ENCODE assay signal across 34 mouse cellular contexts in the genomic region with DNA sequence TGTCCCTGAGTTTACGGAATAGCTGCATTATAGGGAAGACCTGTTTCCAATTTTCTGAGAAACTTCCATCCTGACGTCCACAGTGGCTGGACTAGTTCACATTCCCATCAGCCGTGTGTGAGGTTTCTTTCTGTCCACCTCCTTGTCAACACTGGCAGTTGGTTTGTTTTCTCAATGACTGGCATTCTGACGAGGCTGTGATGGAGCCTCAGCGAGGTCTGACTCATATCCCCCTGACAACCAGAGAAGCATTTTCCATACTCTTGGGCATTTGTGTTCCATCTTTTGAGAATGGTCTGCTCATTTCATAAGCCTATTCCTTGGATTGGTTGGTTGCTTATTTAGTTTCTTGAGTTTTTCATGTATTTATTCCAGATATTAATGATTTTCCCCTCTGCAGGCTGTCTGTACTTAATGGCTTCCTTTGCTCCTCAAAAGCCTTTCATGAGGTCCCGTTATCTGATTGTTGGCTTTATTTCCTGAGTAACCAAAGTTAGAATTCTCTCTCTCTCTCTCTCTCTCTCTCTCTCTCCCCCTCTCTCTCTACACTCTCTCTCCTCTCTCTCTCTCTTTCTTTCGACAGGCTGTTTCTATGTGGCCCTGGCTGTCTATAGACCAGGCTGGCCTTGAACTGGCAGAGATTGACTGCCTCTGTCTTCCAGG. TPM values are rescaled to one million over a fixed set of nuclear protein-coding genes. Genes with fewer than 3 reads are reported as not detected.
DNase-seq lines count a peak whose midpoint lies in the region; ATAC-seq and TF ChIP-seq lines count a peak whose summit lies in the region.
"Had no signal": no experiment of that assay in that cellular context is flagged by ENCODE, and none has a peak within 500 bp of the region (broad histone marks: within the 10 kb centered on the region; RNA-seq: fewer than 3 reads in every experiment).

No protein-coding gene starts in this region.

- no peak for TF ChIP-seq CTCF in C2C12 (IDR thresholded peaks at IDR 0.05; ENCODE audit: control insufficient read depth, insufficient read depth, insufficient read length)
- no peak for TF ChIP-seq CTCF in stomach, postnatal 0 days (IDR thresholded peaks at IDR 0.05; ENCODE audit: low read depth)

- no peaks in the 10 kb centered on the region for H3K27me3 ChIP-seq in heart, embryonic 13.5 days (replicated peaks)
- no peaks in the 10 kb centered on the region for H3K27me3 ChIP-seq in C2C12 (ENCODE audit: control insufficient read depth, insufficient read depth, insufficient read length)
- H3K27me3 ChIP-seq in stomach, postnatal 0 days (ENCODE audit: control insufficient read depth, insufficient read depth, low read length): no peaks in the 10 kb centered on the region
- H3K27me3 ChIP-seq in forebrain, embryonic 11.5 days (ENCODE audit: control insufficient read depth, insufficient read depth, low read length): no peaks in the 10 kb centered on the region
- H3K27me3 ChIP-seq: embryonic facial prominence, embryonic 13.5 days; forebrain, embryonic 13.5 days; heart, embryonic 15.5 days; hindbrain, embryonic 12.5 days; intestine, embryonic 15.5 days; limb, embryonic 12.5 days; liver, embryonic 15.5 days; midbrain, embryonic 13.5 days had no signal

- no peaks in the 10 kb centered on the region for H3K79me3 ChIP-seq in C2C12 (ENCODE audit: low read depth)

- no peaks in the 10 kb centered on the region for H3K79me2 ChIP-seq in C2C12 (ENCODE audit: control insufficient read depth, insufficient read depth)

- no peak overlapping the region for H3K4me3 ChIP-seq in heart, embryonic 13.5 days
- no peak overlapping the region for H3K4me3 ChIP-seq in C2C12 (ENCODE audit: insufficient read depth, poor library complexity, severe bottlenecking)
- no peak overlapping the region for H3K4me3 ChIP-seq in stomach, postnatal 0 days (ENCODE audit: low read depth, low read length)
- H3K4me3 ChIP-seq in forebrain, embryonic 11.5 days (ENCODE audit: low read depth, low read length): no peak overlapping the region
- H3K4me3 ChIP-seq: embryonic facial prominence, embryonic 13.5 days; erythroblast, embryonic 14.5 days; forebrain, embryonic 13.5 days; heart, embryonic 15.5 days; hindbrain, embryonic 12.5 days; intestine, embryonic 15.5 days; layer of hippocampus, adult 2 months; left cerebral cortex, adult 2 months; limb, embryonic 12.5 days; liver, embryonic 15.5 days; midbrain, embryonic 13.5 days had no signal

- 0 out of 2 replicates have a peak overlapping the region, but pooled peaks have one; percentile 3 for H3K27ac ChIP-seq in heart, embryonic 13.5 days (replicated peaks)
- no peak overlapping the region for H3K27ac ChIP-seq in stomach, postnatal 0 days (replicated peaks)
- H3K27ac ChIP-seq in forebrain, embryonic 11.5 days (ENCODE audit: low read depth, low read length): no peak overlapping the region
- H3K27ac ChIP-seq: embryonic facial prominence, embryonic 13.5 days; forebrain, embryonic 13.5 days; heart, embryonic 15.5 days; hindbrain, embryonic 12.5 days; hindbrain, postnatal 0 days; intestine, embryonic 15.5 days; layer of hippocampus, adult 2 months; left cerebral cortex, adult 2 months; limb, embryonic 12.5 days; liver, embryonic 15.5 days; midbrain, embryonic 13.5 days had no signal

- no peak overlapping the region for H3K9ac ChIP-seq in heart, embryonic 13.5 days
- H3K9ac ChIP-seq in stomach, postnatal 0 days (ENCODE audit: low read length): no peak overlapping the region
- H3K9ac ChIP-seq in forebrain, embryonic 11.5 days (ENCODE audit: low read length): no peak overlapping the region
- H3K9ac ChIP-seq: embryonic facial prominence, embryonic 13.5 days; forebrain, embryonic 13.5 days; heart, embryonic 15.5 days; hindbrain, embryonic 12.5 days; intestine, embryonic 15.5 days; limb, embryonic 12.5 days; liver, embryonic 15.5 days; lung, embryonic 14.5 days; midbrain, embryonic 13.5 days had no signal

- no peak overlapping the region for H3K4me2 ChIP-seq in heart, embryonic 13.5 days
- no peak overlapping the region for H3K4me2 ChIP-seq in stomach, postnatal 0 days (replicated peaks; ENCODE audit: low read depth)
- no peak overlapping the region for H3K4me2 ChIP-seq in forebrain, embryonic 11.5 days (ENCODE audit: low read depth, low read length, severe bottlenecking)
- H3K4me2 ChIP-seq: embryonic facial prominence, embryonic 13.5 days; forebrain, embryonic 13.5 days; heart, embryonic 15.5 days; hindbrain, embryonic 12.5 days; intestine, embryonic 15.5 days; limb, embryonic 12.5 days; liver, embryonic 15.5 days; lung, embryonic 14.5 days; midbrain, embryonic 13.5 days had no signal

- no peak for TF ChIP-seq EP300 in stomach, postnatal 0 days (optimal IDR thresholded peaks at IDR 0.05)

- no peaks in the 10 kb centered on the region for H3K9me3 ChIP-seq in heart, embryonic 13.5 days
- H3K9me3 ChIP-seq in stomach, postnatal 0 days (ENCODE audit: control insufficient read depth, low read length): no peaks in the 10 kb centered on the region
- no peaks in the 10 kb centered on the region for H3K9me3 ChIP-seq in forebrain, embryonic 11.5 days (ENCODE audit: control insufficient read depth, low read length)
- H3K9me3 ChIP-seq: embryonic facial prominence, embryonic 13.5 days; forebrain, embryonic 13.5 days; G1E; heart, embryonic 15.5 days; hindbrain, embryonic 12.5 days; intestine, embryonic 15.5 days; limb, embryonic 12.5 days; liver, embryonic 15.5 days; midbrain, embryonic 13.5 days had no signal

- intact Hi-C loops in heart, postnatal 36 days (cut with DNase I): no loop called here
- intact Hi-C loops in gastrocnemius, postnatal 14 days (cut with DNase I; ENCODE audit: low total_unique reads): no loop called here

- H3ac ChIP-seq in C2C12 (ENCODE audit: control insufficient read depth, insufficient read length, low read depth): no peak overlapping the region

- peaks cover 14% of the 10 kb centered on the region for H3K4me1 ChIP-seq in heart, embryonic 13.5 days
- no peaks in the 10 kb centered on the region; the same call in 1 of the 2 replicates for H3K4me1 ChIP-seq in stomach, postnatal 0 days (replicated peaks; ENCODE audit: control insufficient read depth, insufficient read depth)
- H3K4me1 ChIP-seq in forebrain, embryonic 11.5 days (replicated peaks; ENCODE audit: control insufficient read depth, insufficient read depth, low read length): no peaks in the 10 kb centered on the region
- H3K4me1 ChIP-seq: embryonic facial prominence, embryonic 13.5 days; forebrain, embryonic 13.5 days; hindbrain, embryonic 12.5 days; intestine, embryonic 15.5 days; limb, embryonic 12.5 days; liver, embryonic 15.5 days; midbrain, embryonic 13.5 days had no signal

- 46% methylated on average over 7 of the region's 7 CpGs for WGBS in heart, embryonic 13.5 days
- 40% methylated on average over 7 of the region's 7 CpGs for WGBS in stomach, postnatal 0 days
- WGBS in forebrain, embryonic 11.5 days: 75% methylated on average over 7 of the region's 7 CpGs

- no peak for DNase-seq in heart, postnatal 36 days
- DNase-seq in NIH3T3 (ENCODE audit: low read depth): peak; percentile 90
- DNase-seq in stomach, postnatal 0 days (ENCODE audit: low spot score): no peak
- DNase-seq in forebrain, embryonic 11.5 days (ENCODE audit: low spot score): no peak
- no peak for DNase-seq in gastrocnemius, postnatal 14 days
- DNase-seq: adrenal gland, postnatal 14 days; B cell, adult 2 months; cerebellum, adult 2 months; cerebellum, postnatal 36 days; embryo, embryonic 11 days; gastrocnemius, postnatal 10 days; kidney, adult 2 months; kidney, postnatal 36 days; lung, embryonic 14.5 days; retina, postnatal 1 day; right cerebral cortex, postnatal 25 days; spleen, adult 18-20 months; thymus, postnatal 4 days had no signal

- ATAC-seq in heart, embryonic 13.5 days (ENCODE audit: extremely low read depth, insufficient number of reproducible peaks, low FRiP score, low TSS enrichment): no peak
- 0 out of 2 replicates have a peak, but pooled peaks have one; percentile 62 for ATAC-seq in stomach, postnatal 0 days (ENCODE audit: low FRiP score, low TSS enrichment)
- ATAC-seq in forebrain, embryonic 11.5 days (replicated peaks; ENCODE audit: low FRiP score): no peak
- ATAC-seq: forebrain, embryonic 13.5 days; hindbrain, postnatal 0 days; intestine, embryonic 15.5 days; midbrain, embryonic 13.5 days had no signal

- H3K36me3 ChIP-seq in heart, embryonic 13.5 days: no peaks in the 10 kb centered on the region
- no peaks in the 10 kb centered on the region for H3K36me3 ChIP-seq in C2C12 (ENCODE audit: control insufficient read depth, insufficient read depth)
- H3K36me3 ChIP-seq in stomach, postnatal 0 days (ENCODE audit: control insufficient read depth, insufficient read depth, low read length): no peaks in the 10 kb centered on the region
- H3K36me3 ChIP-seq in forebrain, embryonic 11.5 days (ENCODE audit: control insufficient read depth, insufficient read depth, low read length): no peaks in the 10 kb centered on the region
- H3K36me3 ChIP-seq: embryonic facial prominence, embryonic 13.5 days; G1E; heart, embryonic 15.5 days; hindbrain, embryonic 12.5 days; intestine, embryonic 15.5 days; limb, embryonic 12.5 days; liver, embryonic 15.5 days; midbrain, embryonic 13.5 days had no signal

TF ChIP-seq in C2C12, 6 proteins besides CTCF, POLR2A, EP300 and RAD21 (continues in another document):
- no peak for TF ChIP-seq MYOG (IDR thresholded peaks at IDR 0.05; ENCODE audit: control insufficient read depth, extremely low read depth, insufficient read length)

RNA-seq across cellular contexts. Expression of gene Ecm1, which starts 12.5 kb away (rescaled TPM):
- polyA plus RNA-seq in heart, embryonic 13.5 days (2015; fragmentation: Nextera tagmentation; extraction: Ambion mirVana): 61.1 and 68.7 TPM in 2 replicates
- total RNA-seq in heart, postnatal 36 days (2021): 10 to 100 TPM; 59.4 to 60.0 TPM
- polyA plus RNA-seq in C2C12 (2012; fragmentation: generic; extraction: Trizol): 189 TPM
- polyA plus RNA-seq in stomach, postnatal 0 days (2015; fragmentation: Nextera tagmentation; extraction: Ambion mirVana): 254 and 328 TPM in 2 replicates
- polyA plus RNA-seq in forebrain, embryonic 11.5 days (2014; fragmentation: Nextera tagmentation; extraction: Ambion mirVana): 17.2 and 19.4 TPM in 2 replicates
- total RNA-seq in gastrocnemius, postnatal 14 days (2021): 10 to 100 TPM; 16.7 to 18.5 TPM

RNA-seq across cellular contexts. Expression of gene Tars2, which starts 33.2 kb away (rescaled TPM):
- 39.5 and 40.0 TPM in 2 replicates for polyA plus RNA-seq in heart, embryonic 13.5 days (2015; fragmentation: Nextera tagmentation; extraction: Ambion mirVana)
- total RNA-seq in heart, postnatal 36 days (2021): 10 to 100 TPM; 42.9 to 46.2 TPM
- 32.8 TPM for polyA plus RNA-seq in C2C12 (2012; fragmentation: generic; extraction: Trizol)
- polyA plus RNA-seq in stomach, postnatal 0 days (2015; fragmentation: Nextera tagmentation; extraction: Ambion mirVana): 22.4 and 24.4 TPM in 2 replicates
- 54.9 and 61.6 TPM in 2 replicates for polyA plus RNA-seq in forebrain, embryonic 11.5 days (2014; fragmentation: Nextera tagmentation; extraction: Ambion mirVana)
- 10 to 100 TPM; 29.0 to 29.6 TPM for total RNA-seq in gastrocnemius, postnatal 14 days (2021)

RNA-seq across cellular contexts. Expression of gene Adamtsl4, which starts 39.1 kb away (rescaled TPM):
- polyA plus RNA-seq in heart, embryonic 13.5 days (2015; fragmentation: Nextera tagmentation; extraction: Ambion mirVana): 4.8 and 7.3 TPM in 2 replicates
- total RNA-seq in heart, postnatal 36 days (2021): 10 to 100 TPM; 62.2 to 67.6 TPM
- polyA plus RNA-seq in C2C12 (2012; fragmentation: generic; extraction: Trizol): 3.1 TPM
- polyA plus RNA-seq in stomach, postnatal 0 days (2015; fragmentation: Nextera tagmentation; extraction: Ambion mirVana): 9.4 and 10.4 TPM in 2 replicates
- 0.64 and 1.6 TPM in 2 replicates for polyA plus RNA-seq in forebrain, embryonic 11.5 days (2014; fragmentation: Nextera tagmentation; extraction: Ambion mirVana)
- 10 to 100 TPM; 27.1 to 50.8 TPM for total RNA-seq in gastrocnemius, postnatal 14 days (2021)
- total RNA-seq: megakaryocyte-erythroid progenitor cell, adult 5-6 weeks had no signal
- polyA plus RNA-seq: G1E had no signal
